Mouse (Mus musculus) embryonic facial prominence, embryonic 14.5 days (tissue): Measurements from ENCODE around the gene Cuta. TPM values are rescaled to one million over a fixed set of nuclear protein-coding genes. Genes with fewer than 3 reads are reported as not detected.
"Not testable (repeated sequence)": the region's sequence is repeated elsewhere in the genome, so short reads cannot be mapped to it uniquely, and the experiment has no call there.

Source experiments
- ATAC-seq: fragments of 200-750 bp; cut with Nextera tagmentation; 2 replicates; pipeline ENCODE4 v1.8.0; 2017; ENCODE audit warnings: low read depth, moderate number of reproducible peaks, moderate TSS enrichment
- DNase-seq: peaks from one replicate; pipeline ENCODE4 v3.0.0-alpha.2; 2015; ENCODE audit warnings: low spot score
- H3K27ac ChIP-seq: fragments of 300-500 bp; sonication (generic); replicated peaks from 2 replicates; pipeline ENCODE4 v1.5.1; 2014; ENCODE audit warnings: low read depth, mild to moderate bottlenecking, low read length, moderate library complexity
- H3K27me3 ChIP-seq: fragments of 300-500 bp; sonication (generic); replicated peaks from 2 replicates; pipeline ENCODE4 v1.6.1; 2014; ENCODE audit warnings: low read length; ENCODE audit not compliant: control insufficient read depth, insufficient read depth
- H3K36me3 ChIP-seq: fragments of 300-500 bp; sonication (generic); 2 replicates; pipeline ENCODE4 v1.6.1; 2014; ENCODE audit warnings: low read length, mixed read lengths; ENCODE audit not compliant: control insufficient read depth, insufficient read depth
- H3K4me1 ChIP-seq: fragments of 300-500 bp; sonication (generic); 2 replicates; pipeline ENCODE4 v1.6.1; 2014; ENCODE audit warnings: antibody characterized with exemption, low read length; ENCODE audit not compliant: control insufficient read depth, insufficient read depth
- H3K4me2 ChIP-seq: fragments of 300-500 bp; sonication (generic); 2 replicates; pipeline ENCODE4 v1.6.1; 2014; ENCODE audit warnings: low read depth, mild to moderate bottlenecking, low read length, moderate library complexity, mixed read lengths
- H3K4me3 ChIP-seq: fragments of 300-500 bp; sonication (generic); 2 replicates; pipeline ENCODE4 v1.5.1; 2014; ENCODE audit warnings: low read depth, mild to moderate bottlenecking, low read length
- H3K9ac ChIP-seq: fragments of 300-500 bp; sonication (generic); 2 replicates; pipeline ENCODE4 v1.6.1; 2014; ENCODE audit warnings: low read depth, mild to moderate bottlenecking, low read length, moderate library complexity, mixed read lengths
- H3K9me3 ChIP-seq: fragments of 300-500 bp; sonication (generic); 2 replicates; pipeline ENCODE4 v1.6.1; 2016; ENCODE audit warnings: low read length; ENCODE audit not compliant: control insufficient read depth
- WGBS: fragments of 180-500 bp; shearing (Covaris S2); extraction: QIAGEN DNeasy Blood & Tissue Kit; methylation state at CpG from one replicate; pipeline ENCODE4 v1.1.7; 2014; 5-methylcytosine and 5-hydroxymethylcytosine counted together
- polyA plus RNA-seq: library from polyadenylated mRNA; unstranded; fragments of >200 nt; fragmentation: Nextera tagmentation; extraction: Ambion mirVana; gene quantifications from 2 replicates; pipeline ENCODE4 v1.2.1, GENCODE M21; 2014

The Cuta gene
- polyA plus RNA-seq, 1 experiment from 2014 or later = 148 TPM

GRCm38 (mm10) chr17:26936921-26937695, 2.3 kb downstream of the Cuta start:
- Histone ChIP-seq H3K4me1 (peaks cover 9% of the 10 kb centered on the region), H3K9ac (no peak overlapping the region), H3K27ac (no peak overlapping the region; the same call in 1 of the 2 replicates), H3K36me3 (peaks cover 32% of the 10 kb centered on the region), H3K4me2 (no peak overlapping the region), H3K9me3 (no peaks in the 10 kb centered on the region), H3K27me3 (no peaks in the 10 kb centered on the region), H3K4me3 (no peak overlapping the region)
- WGBS = 86% methylated on average over 15 of the region's 15 CpGs
- ATAC-seq = no peak
- DNase-seq = no peak

GRCm38 (mm10) chr17:26936453-26936852, 2.9 kb downstream of the Cuta start:
- DNase-seq = no peak
- Histone ChIP-seq H3K27ac (no peak overlapping the region; the same call in 1 of the 2 replicates), H3K9me3 (no peaks in the 10 kb centered on the region), H3K4me3 (no peak overlapping the region), H3K9ac (no peak overlapping the region), H3K27me3 (no peaks in the 10 kb centered on the region), H3K36me3 (peaks cover 32% of the 10 kb centered on the region), H3K4me2 (no peak overlapping the region), H3K4me1 (peaks cover 9% of the 10 kb centered on the region)
- WGBS = 87% methylated on average over 12 of the region's 12 CpGs
- no peak for ATAC-seq

- ATAC-seq (no peak), DNase-seq (no peak)
- Histone ChIP-seq H3K36me3 (peaks cover 32% of the 10 kb centered on the region), H3K27me3 (no peaks in the 10 kb centered on the region), H3K4me3 (no peak overlapping the region), H3K9ac (0 out of 2 replicates have a peak overlapping the region, but pooled peaks have one; percentile 0), H3K4me1 (peaks cover under 1% of the 10 kb centered on the region), H3K9me3 (no peaks in the 10 kb centered on the region), H3K4me2 (no peak overlapping the region), H3K27ac (no peak overlapping the region)
- WGBS = 86% methylated on average over 9 of the region's 9 CpGs
These were observed 4.3 kb downstream of the Cuta start for GRCm38 (mm10) chr17:26935027-26935426.

- H3K27me3 ChIP-seq = no peaks in the 10 kb centered on the region
- H3K4me3 ChIP-seq = peak overlapping the region; percentile 74
- peak overlapping the region; percentile 91 for H3K4me2 ChIP-seq
- WGBS = 77% methylated on average over 15 of the region's 16 CpGs
- H3K4me1 ChIP-seq = no peaks in the 10 kb centered on the region
- peaks cover 36% of the 10 kb centered on the region for H3K36me3 ChIP-seq
- no peak for ATAC-seq
- peak overlapping the region; percentile 90; the same call in 1 of the 2 replicates for H3K27ac ChIP-seq
- DNase-seq = no peak
- no peaks in the 10 kb centered on the region for H3K9me3 ChIP-seq
- peak overlapping the region; percentile 79 for H3K9ac ChIP-seq
These were observed 5.2 kb downstream of the Cuta start for GRCm38 (mm10) chr17:26933885-26934827.

GRCm38 (mm10) chr17:26933419-26933818, 6.0 kb downstream of the Cuta start:
- H3K27me3 ChIP-seq = no peaks in the 10 kb centered on the region
- no peaks in the 10 kb centered on the region for H3K4me1 ChIP-seq
- peak overlapping the region; percentile 90 for H3K27ac ChIP-seq
- peak overlapping the region; percentile 74 for H3K4me3 ChIP-seq
- WGBS = 4% methylated on average over 13 of the region's 13 CpGs
- peak; percentile 9; the same call in 1 of the 2 replicates for ATAC-seq
- peaks cover 43% of the 10 kb centered on the region for H3K36me3 ChIP-seq
- no peaks in the 10 kb centered on the region for H3K9me3 ChIP-seq
- H3K4me2 ChIP-seq = peak overlapping the region; percentile 91
- H3K9ac ChIP-seq = peak overlapping the region; percentile 79
- no peak for DNase-seq

- H3K36me3 ChIP-seq = peaks cover 44% of the 10 kb centered on the region
These were observed 6.5 kb downstream of the Cuta start, which contains the start of gene Phf1 for GRCm38 (mm10) chr17:26932839-26933398. Phf1 (plus strand) TSS chr17:26933052.

DNA sequence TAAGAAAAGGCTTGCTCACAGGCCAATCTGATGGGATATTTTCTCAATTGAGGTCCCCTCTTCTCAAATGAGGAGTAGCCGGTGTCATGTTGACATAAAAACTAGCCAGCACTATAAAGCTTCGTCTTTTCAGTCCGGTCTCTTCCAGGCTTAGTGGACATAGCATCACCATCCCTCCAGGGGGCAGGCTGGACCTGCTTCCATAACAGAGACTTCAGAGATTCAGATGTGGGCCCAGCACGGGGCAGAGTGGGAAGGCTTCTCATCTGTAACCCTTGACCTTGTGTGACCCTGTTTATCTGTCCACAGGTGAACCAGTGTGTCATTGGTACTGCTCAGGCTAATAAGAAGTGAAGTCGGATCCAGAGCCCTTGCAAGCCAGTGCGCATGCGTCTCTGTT, 7.6 kb downstream of the Cuta start:
- DNase-seq = peak; percentile 58
- not testable (repeated sequence) for ATAC-seq, H3K4me3 ChIP-seq, H3K9ac ChIP-seq, H3K4me1 ChIP-seq, H3K27ac ChIP-seq, H3K4me2 ChIP-seq, H3K9me3 ChIP-seq, H3K27me3 ChIP-seq
- 66% methylated on average over 7 of the region's 7 CpGs for WGBS
- H3K36me3 ChIP-seq = peaks cover 45% of the 10 kb centered on the region

More at GRCm38 (mm10) chr17:26932839-26933398, 6.5 kb downstream of the Cuta start, which contains the start of gene Phf1:
- Histone ChIP-seq H3K27me3 (no peaks in the 10 kb centered on the region), H3K4me2 (peak within 1 kb of the TSS; percentile 91), H3K9ac (peak within 1 kb of the TSS; percentile 79), H3K4me3 (peak within 1 kb of the TSS; percentile 74), H3K27ac (peak within 1 kb of the TSS; percentile 90), H3K9me3 (no peaks in the 10 kb centered on the region), H3K4me1 (no peaks in the 10 kb centered on the region)
- ATAC-seq = peak; percentile 89
- DNase-seq = peak; percentile 95
- WGBS = under 1% methylated on average over 30 of the region's 43 CpGs

- not testable (repeated sequence) for H3K9me3 ChIP-seq, ATAC-seq, DNase-seq, H3K4me3 ChIP-seq, H3K27me3 ChIP-seq, H3K9ac ChIP-seq, H3K4me2 ChIP-seq, H3K27ac ChIP-seq, H3K4me1 ChIP-seq
- H3K36me3 ChIP-seq = peaks cover 37% of the 10 kb centered on the region
- WGBS = 94% methylated on average over 9 of the region's 9 CpGs
These were observed 14.0 kb downstream of the Cuta start for GRCm38 (mm10) chr17:26925414-26925813.
